Mouse (Mus musculus): Measurements from ENCODE around the gene Chchd6.

- no peak for TF ChIP-seq CTCF (IDR thresholded peaks at IDR 0.05; ENCODE audit: low read depth, low read length)
- no peak for TF ChIP-seq POLR2AphosphoS5 (IDR thresholded peaks at IDR 0.05; ENCODE audit: insufficient replicate concordance, low read depth, low read length)
- TF ChIP-seq TAL1 (conservative IDR thresholded peaks at IDR 0.05; ENCODE audit: low read depth, low read length) = no peak
- no peak for TF ChIP-seq GATA2 (IDR thresholded peaks at IDR 0.05; ENCODE audit: borderline replicate concordance, low read depth, low read length)
Observed at GRCm38 (mm10) chr6:89359192-89359591, 236.3 kb downstream of the Chchd6 start.

Measured in G1E (cell line).